Mouse (Mus musculus) heart, postnatal 0 days (tissue): ENCODE measurements around the gene Amer2. TPM values are rescaled to one million over a fixed set of nuclear protein-coding genes. Genes with fewer than 3 reads are reported as not detected.

Source experiments
- ATAC-seq: fragments of 200-750 bp; cut with Nextera tagmentation; 2 replicates; pipeline ENCODE4 v1.8.0; 2017; ENCODE audit warnings: low read depth, moderate number of reproducible peaks, moderate library complexity; ENCODE audit not compliant: insufficient read depth
- DNase-seq: peaks from one replicate; pipeline ENCODE4 v3.0.0-alpha.2; 2016; ENCODE audit warnings: low spot score
- H3K27ac ChIP-seq: fragments of 300-500 bp; sonication (generic); 2 replicates; pipeline ENCODE4 v1.5.1; 2014; ENCODE audit warnings: low read depth, mild to moderate bottlenecking
- H3K27me3 ChIP-seq: fragments of 300-500 bp; sonication (generic); 2 replicates; pipeline ENCODE4 v1.6.1; 2014; ENCODE audit warnings: low read length, mixed read lengths; ENCODE audit not compliant: control insufficient read depth, insufficient read depth
- H3K36me3 ChIP-seq: fragments of 300-500 bp; sonication (generic); replicated peaks from 2 replicates; pipeline ENCODE4 v1.6.1; 2014; ENCODE audit warnings: low read length, mixed read lengths; ENCODE audit not compliant: control insufficient read depth, insufficient read depth
- H3K4me1 ChIP-seq: fragments of 300-500 bp; sonication (generic); 2 replicates; pipeline ENCODE4 v1.6.1; 2014; ENCODE audit warnings: antibody characterized with exemption; ENCODE audit not compliant: control insufficient read depth, insufficient read depth
- H3K4me2 ChIP-seq: fragments of 300-500 bp; sonication (generic); 2 replicates; pipeline ENCODE4 v1.6.1; 2014; ENCODE audit warnings: low read depth, mild to moderate bottlenecking, low read length, moderate library complexity
- H3K4me3 ChIP-seq: fragments of 300-500 bp; sonication (generic); 2 replicates; pipeline ENCODE4 v1.5.1; 2014; ENCODE audit warnings: low read depth, low read length
- H3K9ac ChIP-seq: fragments of 300-500 bp; sonication (generic); replicated peaks from 2 replicates; pipeline ENCODE4 v1.6.1; 2014; ENCODE audit warnings: low read depth, low read length, mixed read lengths
- H3K9me3 ChIP-seq: fragments of 300-500 bp; sonication (generic); replicated peaks from 2 replicates; pipeline ENCODE4 v1.6.1; 2016; ENCODE audit warnings: low read length; ENCODE audit not compliant: control insufficient read depth
- CTCF ChIP-seq: IDR thresholded peaks from 2 replicates; pipeline ENCODE4 v1.5.1; 2016; ENCODE audit warnings: antibody characterized with exemption, control low read depth, low read depth
- EP300 ChIP-seq: IDR thresholded peaks from 2 replicates; pipeline ENCODE4 v1.6.1; 2016; ENCODE audit warnings: antibody characterized with exemption, low read depth
- WGBS: fragments of 180-500 bp; shearing (Covaris S2); extraction: QIAGEN DNeasy Blood & Tissue Kit; methylation state at CpG from one replicate; pipeline ENCODE4 v1.1.7; 2014; 5-methylcytosine and 5-hydroxymethylcytosine counted together
- polyA plus RNA-seq: library from polyadenylated mRNA; unstranded; fragments of >200 nt; fragmentation: Nextera tagmentation; extraction: Ambion mirVana; gene quantifications from 2 replicates; pipeline ENCODE4 v1.2.1, GENCODE M21; 2015
- total RNA-seq: library from RNA; depleted of rRNA; stranded (reverse); fragments of >200 nt; gene quantifications from 2 replicates; pipeline ENCODE4 v1.2.3, GENCODE M21; 2014; ENCODE audit warnings: low replicate concordance; rRNA removed

The Amer2 gene
- total and polyA plus RNA-seq, 2 experiments from 2014 or later: 0.10 TPM; not detected in 1

GRCm38 (mm10) chr14:60432136-60432535 is 59.1 kb downstream of the Amer2 start:
- H3K4me1 ChIP-seq: peaks cover 7% of the 10 kb centered on the region; the same call in 1 of the 2 replicates
- no peak for TF ChIP-seq EP300
- no peak overlapping the region for H3K27ac ChIP-seq
- 83% methylated on average over 2 of the region's 2 CpGs for WGBS
- H3K4me2 ChIP-seq: no peak overlapping the region
- H3K36me3 ChIP-seq: no peaks in the 10 kb centered on the region
- H3K27me3 ChIP-seq: no peaks in the 10 kb centered on the region
- DNase-seq (no peak), ATAC-seq (no peak)
- no peaks in the 10 kb centered on the region for H3K9me3 ChIP-seq
- no peak overlapping the region for H3K9ac ChIP-seq
- no peak overlapping the region for H3K4me3 ChIP-seq

GRCm38 (mm10) chr14:60435515-60435914 is 62.5 kb downstream of the Amer2 start:
- DNase-seq: no peak
- ATAC-seq: no peak
- no peak for TF ChIP-seq EP300
- TF ChIP-seq CTCF: peak; percentile 37
- H3K36me3 ChIP-seq: no peaks in the 10 kb centered on the region
- no peak overlapping the region for H3K9ac ChIP-seq
- no peak overlapping the region for H3K27ac ChIP-seq
- H3K4me3 ChIP-seq: no peak overlapping the region
- 61% methylated on average over 4 of the region's 4 CpGs for WGBS
- no peaks in the 10 kb centered on the region for H3K4me1 ChIP-seq
- no peaks in the 10 kb centered on the region for H3K27me3 ChIP-seq
- H3K4me2 ChIP-seq: no peak overlapping the region
- H3K9me3 ChIP-seq: no peaks in the 10 kb centered on the region

- no peaks in the 10 kb centered on the region for H3K9me3 ChIP-seq
- no peaks in the 10 kb centered on the region for H3K27me3 ChIP-seq
- no peak overlapping the region for H3K4me2 ChIP-seq
- TF ChIP-seq CTCF (no peak), EP300 (no peak)
- ATAC-seq (no peak), DNase-seq (no peak)
- no peaks in the 10 kb centered on the region for H3K4me1 ChIP-seq
- H3K27ac ChIP-seq: no peak overlapping the region
- H3K36me3 ChIP-seq: no peaks in the 10 kb centered on the region
- no peak overlapping the region for H3K4me3 ChIP-seq
- H3K9ac ChIP-seq: no peak overlapping the region
These were observed 63.3 kb downstream of the Amer2 start for GRCm38 (mm10) chr14:60436364-60436763.

Other genes starting within 250 kb of the Amer2 start
- gene Atp8a2, start 176.1 kb upstream of the Amer2 start, total RNA-seq: 2.8 and 115 TPM in 2 replicates
- 4.9 and 5.2 TPM in 2 replicates for gene Atp8a2, start 176.1 kb upstream of the Amer2 start, polyA plus RNA-seq
- gene Nupl1, start 121.8 kb upstream of the Amer2 start, total RNA-seq: not detected in 2 replicates
- gene Nupl1, start 121.8 kb upstream of the Amer2 start, polyA plus RNA-seq: 0.04 TPM in 2 replicates
- gene Gm49336, start 121.8 kb upstream of the Amer2 start, total RNA-seq: 43.7 and 51.6 TPM in 2 replicates
- gene Gm49336, start 121.8 kb upstream of the Amer2 start, polyA plus RNA-seq: 17.5 and 19.8 TPM in 2 replicates
- gene Mtmr6, start 108.0 kb upstream of the Amer2 start, total RNA-seq: 18.7 and 29.0 TPM in 2 replicates
- gene Mtmr6, start 108.0 kb upstream of the Amer2 start, polyA plus RNA-seq: 20.8 and 21.8 TPM in 2 replicates